Mouse (Mus musculus) kidney, postnatal 14 days (tissue): ENCODE data around the gene Efs.

Experiments
- DNase-seq: peaks from one replicate; pipeline ENCODE4 v3.0.0; 2022; ENCODE audit warnings: mixed read lengths

Efs gene

DNA sequence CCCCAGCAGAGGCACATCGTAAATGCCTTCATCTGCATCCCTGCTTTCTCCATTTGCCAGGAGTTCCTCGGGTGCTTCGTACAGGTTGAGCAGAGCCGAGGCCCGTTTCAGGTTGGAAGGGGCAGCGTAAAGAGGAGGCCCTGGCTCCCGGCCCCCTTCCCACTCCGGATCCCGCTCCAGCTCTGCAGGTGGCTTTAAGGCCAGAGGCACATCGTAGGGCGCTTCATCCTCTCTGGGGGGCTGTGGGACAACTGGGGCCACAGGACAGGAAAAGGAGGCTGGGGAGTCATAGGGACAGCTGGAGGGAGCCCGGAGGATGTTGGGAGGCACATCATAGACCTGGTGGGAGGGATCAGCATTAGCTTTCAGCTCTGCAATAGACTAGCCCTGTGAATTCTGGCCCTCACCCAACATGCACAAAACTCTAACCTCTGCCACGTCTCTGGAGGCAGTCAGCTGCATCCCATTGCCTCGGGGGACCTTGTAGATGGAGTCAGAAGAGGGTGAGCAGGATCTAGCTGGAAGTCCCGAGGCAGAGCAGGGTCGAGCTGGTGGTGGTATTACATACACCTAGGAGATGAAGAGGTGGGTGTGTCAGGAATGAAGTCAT lies 5.7 kb downstream of the Efs start:
- no peak for DNase-seq

DNA sequence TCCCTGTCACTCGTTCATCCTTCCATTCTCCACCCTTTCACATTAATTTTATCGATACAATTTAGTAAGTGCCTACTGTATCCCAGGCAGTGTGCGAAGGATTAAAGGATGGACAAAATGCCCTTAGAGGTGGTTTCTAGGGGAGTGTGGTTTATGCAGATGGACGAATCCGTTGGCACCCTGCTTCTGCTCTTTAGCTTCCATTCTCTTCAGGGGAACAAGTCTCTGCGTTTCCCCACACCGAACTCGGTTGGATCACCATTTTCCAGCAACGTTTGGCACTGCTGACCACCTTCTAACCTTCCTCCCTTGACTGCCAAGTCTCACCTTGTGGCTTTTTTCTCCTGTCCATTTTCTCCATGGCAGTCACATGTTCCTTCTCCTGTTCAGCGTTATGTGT lies 12.6 kb downstream of the Efs start:
- DNase-seq = no peak

DNA sequence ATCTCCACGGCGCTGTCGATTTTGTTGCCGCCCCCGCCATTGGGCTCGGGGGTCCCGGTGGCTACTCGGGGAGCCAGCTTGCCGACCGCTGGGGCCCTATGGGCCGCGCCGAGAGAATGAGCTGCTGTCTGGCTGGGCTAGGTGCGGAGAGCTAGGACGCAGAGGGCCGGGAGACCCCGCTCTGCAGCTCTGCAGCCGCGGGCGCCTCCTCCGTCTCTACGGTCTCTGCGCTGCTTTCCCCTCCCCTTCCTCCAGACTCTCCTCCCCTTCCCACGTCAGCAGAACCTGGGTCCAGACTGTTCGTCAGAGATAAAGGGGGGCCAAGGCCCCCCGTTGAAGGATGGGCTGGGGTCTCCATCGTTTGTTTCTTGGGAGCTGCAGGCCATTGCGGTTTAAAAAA lies 13.0 kb downstream of the Efs start, which contains the start of gene Slc22a17:
Slc22a17 (minus strand) TSS at position 247 of the 400 bp plus-strand sequence.
- peak; percentile 80 for DNase-seq

DNA sequence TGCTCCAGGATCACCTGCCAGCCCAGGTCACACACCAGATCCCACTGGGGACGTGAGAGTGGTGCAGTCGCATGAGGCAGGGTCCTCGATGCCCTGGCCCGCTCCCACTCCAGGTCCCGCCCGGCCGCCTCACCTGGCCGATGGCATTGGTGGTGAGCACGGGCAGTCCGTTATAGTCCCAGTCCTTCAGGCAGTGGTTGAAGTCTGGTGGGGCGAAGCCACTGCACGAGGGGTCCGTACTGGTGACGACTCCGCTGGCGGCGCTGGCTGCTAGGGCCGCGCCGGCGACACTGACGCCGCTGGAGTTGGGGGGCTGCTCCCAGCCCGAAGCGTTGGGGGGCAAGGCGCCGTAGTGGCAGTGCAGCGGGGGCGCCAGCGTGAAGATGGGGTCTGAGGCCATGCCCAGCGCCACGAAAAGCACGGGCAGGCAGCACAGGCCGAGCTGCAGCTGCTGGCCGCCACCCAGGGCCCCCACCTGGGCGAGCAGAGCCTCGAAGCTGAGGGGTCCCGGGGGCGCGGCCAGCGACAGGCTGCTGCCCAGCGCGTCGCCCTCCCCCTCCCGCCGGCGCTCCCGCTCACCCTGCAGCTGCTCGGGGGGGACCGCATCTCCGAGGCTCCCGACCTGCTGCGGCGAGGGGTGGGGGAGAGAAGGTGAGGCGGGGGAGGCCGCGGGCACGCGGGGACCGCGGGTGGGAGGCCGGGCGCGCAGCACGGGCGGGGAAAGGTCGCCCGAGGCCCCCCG lies 13.6 kb downstream of the Efs start:
- DNase-seq = no peak

DNA sequence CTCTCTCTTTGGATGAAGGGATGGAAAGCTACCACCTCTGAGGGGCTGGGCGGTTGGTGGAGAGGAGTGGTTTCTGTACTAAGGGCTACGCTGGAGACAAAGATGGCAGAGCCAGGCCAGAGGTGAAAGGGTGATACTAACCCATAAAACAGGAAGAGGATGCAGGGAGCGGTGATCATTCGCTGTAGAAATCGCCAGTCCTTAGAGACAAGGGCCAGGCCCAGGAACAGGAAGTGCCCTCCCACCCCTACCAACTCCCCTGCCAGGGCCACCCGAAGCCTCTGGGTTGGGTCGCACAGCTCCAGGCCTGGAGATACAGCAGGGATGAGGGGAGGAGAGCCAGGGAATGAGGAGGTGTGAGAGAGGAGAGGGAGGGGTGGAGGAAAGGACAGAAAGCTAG lies 17.2 kb downstream of the Efs start:
- DNase-seq = no peak

DNA sequence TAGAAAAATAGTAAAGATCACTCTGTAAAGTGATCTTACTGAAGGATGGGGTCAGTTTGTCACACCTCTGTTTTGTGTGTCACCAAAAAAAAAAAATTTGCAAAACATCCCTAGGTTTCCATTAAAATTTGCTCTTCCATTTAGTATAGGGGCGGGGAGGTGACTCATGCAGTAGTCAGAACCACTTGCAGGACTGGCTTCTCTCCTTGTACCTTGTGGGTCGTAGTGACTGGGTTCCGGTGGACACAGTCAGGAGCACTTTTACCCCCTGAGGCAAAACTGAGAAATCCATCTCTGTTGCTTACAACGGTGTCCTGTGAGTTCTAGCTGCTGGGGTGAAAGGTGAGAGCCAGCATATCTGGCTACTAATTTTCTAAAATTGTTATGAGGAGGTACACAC lies 22.3 kb downstream of the Efs start:
- no peak for DNase-seq

DNA sequence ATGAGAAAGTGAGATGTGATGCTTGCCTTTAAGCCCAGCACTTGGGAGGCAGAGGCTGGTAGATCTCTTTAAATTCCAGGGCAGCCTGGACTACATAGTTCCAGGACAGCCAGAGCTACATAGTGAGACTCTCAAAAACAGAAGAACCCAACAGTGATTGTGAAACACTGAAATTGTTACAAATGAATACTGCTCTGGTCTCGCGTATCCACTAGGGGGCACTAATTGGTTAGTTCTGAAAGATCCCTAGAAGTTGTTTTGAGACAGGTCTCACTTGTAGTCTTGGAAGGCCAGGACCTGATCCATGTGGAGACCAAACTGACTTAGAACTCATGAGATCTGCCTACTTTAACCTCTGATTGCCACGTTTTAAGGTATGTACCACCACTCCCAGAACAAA lies 25.5 kb downstream of the Efs start:
- DNase-seq = peak; percentile 83

DNA sequence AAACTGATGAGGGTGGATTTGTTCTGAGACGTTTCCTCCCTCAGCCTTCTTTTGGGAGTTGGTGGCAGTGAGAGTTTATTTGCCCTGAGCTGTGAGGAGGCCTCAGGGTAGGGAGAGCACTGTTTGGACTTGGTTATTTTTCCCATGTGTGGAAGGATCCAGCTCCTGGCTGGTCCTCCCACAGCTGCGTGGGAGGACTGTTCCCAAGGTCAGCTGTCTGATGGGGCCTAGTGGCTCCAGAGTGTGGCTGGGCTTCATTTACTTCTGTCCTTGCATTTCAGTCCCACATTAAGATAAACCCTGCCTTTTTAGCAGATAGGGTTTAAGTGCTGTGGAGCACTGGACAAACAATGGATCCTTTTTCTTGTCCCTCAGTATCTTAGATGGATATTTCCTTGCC lies 28.5 kb downstream of the Efs start:
- DNase-seq = no peak

DNA sequence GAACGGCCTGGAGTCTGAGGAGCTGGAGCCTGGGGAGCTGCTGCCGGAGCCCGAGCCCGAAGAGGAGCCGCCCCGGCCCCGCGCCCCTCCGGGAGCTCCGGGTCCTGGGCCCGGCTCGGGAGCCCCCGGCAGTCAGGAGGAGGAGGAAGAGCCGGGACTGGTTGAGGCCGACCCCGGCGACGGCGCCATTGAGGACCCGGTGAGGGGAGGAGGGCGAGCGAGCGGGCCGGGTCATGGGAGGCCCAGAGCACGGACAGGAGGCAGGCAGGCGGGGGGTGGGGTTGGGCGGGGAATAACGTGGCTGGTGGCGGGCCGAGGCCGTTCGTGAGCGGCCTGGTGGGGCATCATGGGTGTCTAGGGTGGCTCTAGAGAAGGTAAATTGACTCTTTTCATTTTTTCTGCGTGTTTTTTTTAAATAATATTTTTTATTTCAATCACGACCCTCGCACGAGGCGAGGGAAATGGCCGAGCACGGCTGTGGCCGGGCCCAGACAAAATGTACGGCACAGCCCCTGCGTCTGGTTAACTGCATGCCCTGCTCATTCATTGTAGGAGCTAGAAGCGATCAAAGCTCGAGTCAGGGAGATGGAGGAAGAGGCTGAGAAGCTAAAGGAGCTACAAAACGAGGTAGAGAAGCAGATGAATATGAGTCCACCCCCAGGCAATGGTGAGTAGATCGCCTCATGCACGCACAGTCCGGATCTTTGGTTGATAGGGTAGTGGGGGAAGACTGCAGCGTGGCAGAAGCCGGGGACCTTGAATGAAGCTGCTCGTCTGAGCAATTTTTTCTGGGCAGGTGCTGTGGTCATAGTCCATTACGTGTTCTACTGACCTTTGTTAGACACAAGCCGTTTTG lies 31.4 kb downstream of the Efs start:
- peak; percentile 76 for DNase-seq

DNA sequence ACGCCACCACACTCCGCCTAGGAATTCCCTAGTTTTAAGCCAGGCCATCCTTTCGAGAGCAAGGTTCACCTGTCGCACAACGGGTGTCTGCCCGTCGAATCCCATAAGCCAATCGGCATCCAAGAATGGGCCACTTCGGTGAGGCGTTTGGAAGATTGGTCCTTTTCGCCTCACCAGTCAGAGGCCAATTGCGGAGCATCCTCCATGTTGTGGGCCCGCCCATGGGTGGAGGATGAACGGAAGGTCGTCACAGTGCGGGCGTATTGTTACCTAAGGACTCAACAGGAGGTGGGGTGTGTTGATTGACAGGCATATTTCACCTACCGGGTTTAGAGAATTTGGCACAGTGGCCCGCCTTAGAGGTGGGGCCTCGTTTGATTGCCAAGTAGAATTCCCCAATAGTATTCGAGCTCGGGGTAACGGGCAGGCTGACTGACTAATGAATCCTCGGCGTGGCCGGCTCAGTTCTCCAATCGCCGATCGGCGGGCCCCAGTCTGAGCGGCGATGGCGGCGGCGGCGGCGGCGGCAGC lies 32.2 kb downstream of the Efs start:
- peak; percentile 99 for DNase-seq

DNA sequence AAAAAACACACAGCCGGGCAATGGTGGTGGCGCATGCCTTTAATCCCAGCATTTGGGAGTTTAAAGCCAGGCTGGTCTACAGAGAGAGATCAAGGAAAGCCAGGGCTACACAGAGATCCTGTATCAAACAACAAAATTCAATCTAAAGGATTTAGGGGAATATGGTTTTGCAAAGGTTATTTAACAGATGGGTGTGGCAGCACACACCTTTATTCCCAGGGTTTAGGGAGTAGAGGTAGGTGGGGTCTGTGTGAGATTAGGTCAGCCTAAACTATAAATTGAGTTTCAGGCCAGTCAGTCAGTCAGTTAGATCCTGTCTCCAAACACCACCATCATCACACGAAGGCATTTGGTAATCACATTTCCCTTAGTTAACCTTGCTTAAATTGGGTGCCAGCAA lies 33.7 kb downstream of the Efs start, which contains the start of gene Pabpn1:
Pabpn1 (plus strand) TSS at position 301 of the 400 bp plus-strand sequence.
- DNase-seq = no peak

DNA sequence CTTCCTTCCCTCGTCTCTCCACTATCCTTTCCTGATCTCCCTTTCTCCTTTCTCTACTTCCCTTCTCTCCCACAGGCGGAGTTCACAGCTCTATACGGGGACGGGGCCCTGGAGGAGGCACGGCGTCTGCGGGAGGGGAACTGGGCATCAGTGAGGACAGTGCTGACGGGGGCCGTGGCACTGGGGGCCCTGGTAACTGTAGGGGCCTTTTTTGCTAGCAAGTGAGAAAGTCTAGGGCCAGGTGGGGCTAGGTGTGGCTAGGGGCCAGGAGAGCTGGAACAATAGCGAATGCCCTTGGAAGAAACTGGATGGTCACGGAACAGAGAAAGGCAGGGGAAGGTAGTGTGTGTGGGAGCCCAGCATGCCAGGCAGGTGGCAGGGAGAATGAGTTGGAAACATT lies 40.6 kb downstream of the Efs start:
- no peak for DNase-seq

DNA sequence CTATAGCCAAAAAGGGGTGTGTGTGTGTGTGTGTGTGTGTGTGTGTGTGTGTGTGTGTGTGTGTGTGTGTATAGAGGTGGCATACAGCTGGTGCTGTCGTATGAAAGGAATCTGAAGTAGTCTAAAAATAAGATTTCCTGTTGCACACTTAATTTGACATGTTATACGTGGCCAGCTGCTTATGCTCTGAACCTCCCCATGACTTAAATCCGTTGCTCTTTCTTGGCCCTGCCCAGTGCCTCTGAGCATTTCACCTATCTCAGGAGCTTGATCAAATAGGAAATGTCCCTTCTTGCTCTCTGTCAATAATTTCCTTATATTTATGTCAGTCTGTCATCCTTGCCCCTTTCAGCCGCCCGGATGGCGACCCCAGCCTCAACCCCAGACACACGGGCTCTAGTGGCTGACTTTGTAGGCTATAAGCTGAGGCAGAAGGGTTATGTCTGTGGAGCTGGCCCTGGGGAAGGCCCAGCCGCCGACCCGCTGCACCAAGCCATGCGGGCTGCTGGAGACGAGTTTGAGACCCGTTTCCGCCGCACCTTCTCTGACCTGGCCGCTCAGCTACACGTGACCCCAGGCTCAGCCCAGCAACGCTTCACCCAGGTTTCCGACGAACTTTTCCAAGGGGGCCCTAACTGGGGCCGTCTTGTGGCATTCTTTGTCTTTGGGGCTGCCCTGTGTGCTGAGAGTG lies 41.8 kb downstream of the Efs start:
- DNase-seq = no peak

DNA sequence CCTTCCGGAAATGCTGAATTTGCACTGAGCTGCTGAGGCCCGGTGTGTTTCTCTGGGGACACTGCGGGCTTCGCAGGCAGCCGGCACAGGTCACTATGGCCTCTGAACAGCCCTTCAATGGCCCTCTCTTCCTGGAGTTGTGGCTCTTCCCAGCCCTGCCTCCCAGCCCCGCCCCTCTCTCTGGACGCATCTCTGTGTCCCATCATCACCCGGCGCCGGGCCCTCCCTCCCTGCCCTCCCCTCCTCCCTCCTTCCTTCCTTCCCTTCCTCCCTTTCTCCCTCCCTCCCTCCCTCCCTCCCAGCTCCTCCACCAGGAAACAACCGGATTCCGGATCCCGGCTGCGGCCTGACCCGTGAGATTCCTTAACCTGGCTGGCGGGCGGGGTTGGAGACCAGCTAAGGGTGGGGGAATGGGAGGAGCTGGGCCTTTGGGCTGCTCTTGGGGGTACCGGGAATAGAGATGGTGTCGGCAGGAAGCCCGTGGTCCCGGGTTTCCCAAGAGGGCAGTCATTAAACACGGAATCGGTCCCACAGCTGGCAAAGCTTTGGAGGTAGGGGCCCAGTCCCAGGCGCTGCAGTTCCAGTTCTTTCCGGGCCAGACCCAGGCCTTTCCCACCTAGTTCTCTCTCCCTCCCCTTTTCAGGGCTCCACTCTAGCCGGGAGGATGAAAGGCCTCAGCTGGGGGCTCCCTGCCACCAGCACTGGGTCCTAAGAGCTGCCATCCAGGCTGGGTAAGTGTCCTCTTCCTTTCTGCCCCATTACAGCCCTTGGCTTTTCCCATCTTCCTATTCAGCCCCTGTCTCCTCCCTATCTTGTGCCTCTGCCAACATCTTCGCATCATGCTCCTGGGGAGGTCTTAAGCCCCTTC lies 42.5 kb downstream of the Efs start, which contains the start of the genes Bcl2l2 and Gm20521:
Bcl2l2 (plus strand) TSS at position 224 of the 868 bp plus-strand sequence.
Gm20521 (plus strand) TSS at position 288 of the 868 bp plus-strand sequence.
- DNase-seq = peak; percentile 93

DNA sequence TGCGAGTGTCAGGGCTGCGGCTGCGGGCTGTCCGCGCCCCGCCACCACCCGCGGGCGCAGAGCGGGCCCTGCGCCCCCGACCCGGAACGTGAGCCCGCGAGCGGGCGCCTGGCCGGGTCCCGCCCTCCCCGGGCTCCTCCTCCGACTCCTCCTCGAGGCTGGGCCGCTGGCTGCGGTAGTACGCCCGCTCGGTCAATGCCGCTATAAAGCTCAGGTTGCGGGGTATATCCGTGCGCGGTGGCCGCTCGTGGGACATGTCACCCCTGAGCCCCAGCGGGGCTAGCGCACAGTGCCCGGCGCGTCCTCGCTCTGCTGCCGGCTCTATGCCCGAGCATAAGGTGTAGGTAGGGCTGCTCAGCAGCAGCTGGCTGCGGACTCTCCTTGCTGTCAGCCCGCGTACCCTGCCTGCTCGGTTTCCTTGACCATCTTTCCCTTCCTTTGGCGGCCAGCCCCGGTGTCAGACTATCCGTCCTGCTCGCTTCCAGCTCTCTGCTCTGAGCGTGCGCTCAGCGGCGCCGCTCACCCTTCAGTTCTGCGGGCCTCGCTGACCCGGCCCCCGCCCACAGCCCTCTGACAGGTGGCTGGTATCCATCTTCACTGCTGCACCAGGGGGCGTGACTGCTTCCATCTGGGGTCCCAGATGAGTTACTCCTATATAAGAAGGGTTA lies 48.7 kb downstream of the Efs start, which contains the start of gene Ppp1r3e:
Ppp1r3e (minus strand) TSS at position 503 of the 668 bp plus-strand sequence.
- peak; percentile 84 for DNase-seq

DNA sequence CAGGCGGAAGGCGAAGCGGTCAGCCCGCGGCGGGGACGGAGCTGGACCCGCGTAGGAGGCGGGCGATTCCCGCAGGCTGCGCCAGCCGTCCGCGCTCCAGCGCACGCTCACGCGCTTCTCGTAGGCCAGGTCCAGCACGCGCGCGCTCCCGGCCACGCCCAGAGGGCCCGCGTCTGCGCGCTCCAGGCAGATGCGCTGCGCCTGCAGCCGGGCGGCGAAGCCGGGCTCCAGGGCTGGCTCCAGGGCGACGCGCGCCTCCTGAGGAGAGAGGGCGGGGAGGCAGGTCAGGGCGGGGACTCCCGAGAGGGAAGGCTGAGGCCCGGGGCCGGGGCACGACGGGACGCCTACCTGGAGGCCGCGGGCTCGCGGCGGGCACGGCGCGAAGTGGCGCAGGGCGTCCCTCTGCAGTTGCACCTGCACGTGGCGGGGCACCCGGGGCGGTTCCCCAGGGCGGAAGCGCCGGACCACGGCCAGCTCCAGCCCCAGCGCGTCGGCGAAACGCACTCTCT lies 49.3 kb downstream of the Efs start:
- peak; percentile 95 for DNase-seq

DNA sequence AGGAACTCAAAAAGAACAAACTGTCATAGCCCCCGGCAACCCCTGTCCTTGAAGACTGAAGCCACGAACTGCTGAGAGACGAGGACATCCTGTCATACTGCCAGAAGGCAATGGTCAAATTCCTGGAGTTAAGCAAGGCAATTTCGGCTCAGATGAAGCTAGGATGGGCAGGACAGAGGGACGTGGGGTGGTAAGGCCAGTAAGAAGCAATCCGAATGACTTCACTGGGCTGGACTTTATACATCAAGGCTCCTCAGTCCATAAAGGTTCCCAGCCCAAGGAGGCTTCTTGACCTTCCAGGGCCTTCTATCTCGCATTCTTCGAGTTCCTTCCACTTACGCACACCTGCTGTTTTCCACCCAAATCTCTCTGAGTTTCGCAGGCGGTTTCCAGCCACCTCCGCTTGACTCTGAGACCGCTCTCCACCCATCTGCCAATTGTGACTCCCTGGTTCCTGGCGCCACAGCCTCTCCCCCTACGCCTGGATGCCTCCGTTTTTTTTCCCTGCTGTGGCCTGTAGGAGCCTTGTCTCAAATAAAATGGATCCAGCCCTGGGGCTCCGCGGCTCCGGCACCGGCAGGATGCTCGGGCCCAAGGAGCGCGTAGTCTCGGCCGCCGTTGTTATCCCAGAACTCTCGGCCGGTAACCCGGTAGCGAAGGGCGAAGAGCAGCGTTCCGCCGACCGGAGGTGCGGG lies 49.9 kb downstream of the Efs start:
- peak; percentile 51 for DNase-seq

DNA sequence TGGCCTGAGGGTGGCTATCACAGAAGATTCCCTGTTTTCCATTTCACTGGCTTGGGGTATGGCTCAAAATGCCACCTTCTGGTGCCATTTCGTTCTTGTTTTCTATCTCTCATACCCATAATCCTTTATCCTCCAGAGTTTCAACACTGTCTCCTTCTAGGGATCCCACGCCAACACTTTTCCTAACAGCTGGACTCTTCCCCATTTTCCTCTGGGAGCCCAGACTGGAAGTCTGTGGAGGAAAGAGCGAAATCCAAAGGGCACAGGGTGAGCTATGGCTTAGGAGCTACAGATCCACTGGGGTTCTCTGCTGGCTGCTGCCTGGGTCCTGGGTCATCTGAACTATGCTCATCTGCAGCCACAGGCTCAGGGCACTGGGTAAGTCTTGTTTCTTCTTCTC lies 51.8 kb downstream of the Efs start:
- DNase-seq = no peak

DNA sequence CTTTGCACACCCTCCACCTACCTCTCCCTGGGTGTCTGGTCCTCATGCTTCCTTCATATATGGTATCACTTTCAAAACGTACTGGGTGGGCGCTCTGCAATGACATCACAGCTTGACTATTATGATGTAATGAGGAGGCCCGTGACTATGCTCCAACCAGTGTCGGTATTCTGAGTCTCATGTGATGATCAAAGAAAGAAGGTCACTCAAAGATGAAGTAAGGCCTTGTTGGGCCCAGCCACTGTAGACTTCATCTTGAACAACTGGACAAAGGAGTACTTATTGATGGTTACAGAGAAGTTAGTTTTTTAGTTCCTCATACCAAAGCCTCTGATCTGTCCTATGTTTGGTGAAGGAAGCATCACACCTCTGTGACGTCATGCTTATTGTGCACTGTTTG lies 55.1 kb downstream of the Efs start, which contains the start of gene Homez:
Homez (minus strand) TSS at position 101 of the 400 bp plus-strand sequence.
- DNase-seq = no peak

DNA sequence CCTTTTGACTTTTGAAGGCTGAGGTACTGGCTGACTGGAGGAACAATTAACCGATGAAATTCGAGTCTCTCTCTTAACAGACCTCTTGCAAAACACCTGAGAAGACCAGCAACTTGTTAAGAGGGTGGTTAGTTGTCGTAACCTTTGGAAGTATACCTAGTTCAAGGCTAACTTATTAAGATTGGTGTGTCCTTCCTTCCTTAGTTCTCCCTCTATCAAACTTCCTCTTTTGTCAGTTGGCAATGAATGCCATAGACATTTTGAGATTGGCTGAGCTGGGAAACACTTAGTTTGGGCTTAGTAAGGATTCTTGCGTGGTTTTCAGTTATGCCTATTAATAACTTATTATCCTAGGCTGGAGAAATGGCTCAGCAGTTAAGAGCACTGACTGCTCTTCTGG lies 57.9 kb downstream of the Efs start:
- DNase-seq = no peak
